Mouse (Mus musculus): ENCODE measurements around the gene Gpr156. TPM values are rescaled to one million over a fixed set of nuclear protein-coding genes. Genes with fewer than 3 reads are reported as not detected.

Gpr156 gene
- total and polyA plus RNA-seq, 3 experiments, result 0.05 TPM; not detected in 2

DNA sequence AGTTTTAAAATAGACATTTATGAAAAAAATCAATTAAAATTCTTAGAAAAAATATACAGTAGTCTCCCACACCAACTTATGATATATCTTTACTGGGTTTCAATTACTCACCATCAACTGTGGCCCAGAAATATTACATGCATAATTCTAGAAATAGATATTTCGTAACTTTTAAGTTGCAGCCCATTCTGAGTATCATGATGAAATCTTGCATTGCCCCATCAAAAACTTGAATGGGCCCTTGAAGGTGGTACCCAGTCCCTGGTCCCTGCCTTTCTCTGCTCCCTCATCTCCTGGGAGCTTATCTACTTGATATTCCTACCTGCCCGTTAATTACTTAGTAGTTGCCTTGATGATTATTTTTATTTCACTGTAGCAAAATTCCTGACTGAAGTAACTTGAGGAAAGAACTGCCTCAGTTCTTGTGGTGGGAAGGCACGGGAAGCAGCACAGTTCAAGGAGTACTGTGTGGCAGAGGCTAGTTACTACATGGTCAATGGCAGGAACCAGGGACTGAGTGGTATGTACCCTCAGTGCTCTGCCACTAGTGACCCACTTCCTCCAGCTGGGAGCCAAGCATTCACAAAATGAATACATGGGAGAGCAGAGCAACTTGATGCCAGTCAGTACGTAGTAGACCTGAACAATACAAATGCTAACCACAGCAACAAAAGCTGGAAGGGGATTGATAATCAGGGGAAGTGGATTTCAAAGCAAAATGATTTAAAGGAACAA is 41.6 kb upstream of the Gpr156 start:
- no peaks in the 10 kb centered on the region for H3K9me3 ChIP-seq (replicated peaks)
- ATAC-seq (ENCODE audit: extremely low read depth, insufficient number of reproducible peaks, low FRiP score, poor library complexity, severe bottlenecking), result no peak
- H3K4me3 ChIP-seq (ENCODE audit: low read depth, low read length), result no peak overlapping the region
- no peak for DNase-seq (ENCODE audit: low spot score)
- no peaks in the 10 kb centered on the region for H3K27me3 ChIP-seq (ENCODE audit: insufficient read depth, low read length)
- TF ChIP-seq GATA1 (IDR thresholded peaks at IDR 0.05; ENCODE audit: borderline replicate concordance, low read length) (no peak), CTCF (IDR thresholded peaks at IDR 0.05; ENCODE audit: low read depth, low read length) (no peak), TAL1 (conservative IDR thresholded peaks at IDR 0.05; ENCODE audit: low read depth, low read length) (no peak), POLR2AphosphoS5 (IDR thresholded peaks at IDR 0.05; ENCODE audit: insufficient replicate concordance, low read depth, low read length) (no peak), GATA2 (IDR thresholded peaks at IDR 0.05; ENCODE audit: borderline replicate concordance, low read depth, low read length) (no peak)
- H3K36me3 ChIP-seq (replicated peaks), result peaks cover 61% of the 10 kb centered on the region
- H3K4me1 ChIP-seq (ENCODE audit: insufficient read depth, low read depth, low read length), result peaks cover 35% of the 10 kb centered on the region

DNA sequence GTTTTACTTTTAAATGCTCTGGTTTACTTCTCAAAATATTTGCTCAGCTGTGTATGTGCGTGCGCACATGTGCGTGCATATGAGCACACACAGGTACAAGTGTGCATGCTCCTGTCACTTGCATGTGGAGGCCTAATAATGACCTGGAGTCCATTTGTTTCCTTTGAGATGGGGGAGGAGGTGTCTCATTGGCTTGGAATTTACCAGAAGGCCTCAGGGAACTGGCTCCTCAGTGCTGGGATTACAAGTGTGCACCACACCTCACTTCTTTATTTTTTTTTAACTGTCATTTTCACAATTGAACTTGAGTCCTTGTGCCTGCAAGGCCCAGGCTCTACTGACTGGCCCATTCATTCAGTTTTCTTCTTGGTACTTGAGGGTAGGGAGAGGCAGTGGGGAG is 38.9 kb upstream of the Gpr156 start:
- H3K4me1 ChIP-seq (ENCODE audit: insufficient read depth, low read depth, low read length), result peaks cover 17% of the 10 kb centered on the region
- DNase-seq (ENCODE audit: low spot score) (no peak), ATAC-seq (ENCODE audit: extremely low read depth, insufficient number of reproducible peaks, low FRiP score, poor library complexity, severe bottlenecking) (no peak)
- H3K4me3 ChIP-seq (ENCODE audit: low read depth, low read length), result no peak overlapping the region
- peaks cover 70% of the 10 kb centered on the region for H3K36me3 ChIP-seq (replicated peaks)
- no peaks in the 10 kb centered on the region for H3K27me3 ChIP-seq (ENCODE audit: insufficient read depth, low read length)
- H3K9me3 ChIP-seq (replicated peaks), result no peaks in the 10 kb centered on the region
- TF ChIP-seq POLR2AphosphoS5 (IDR thresholded peaks at IDR 0.05; ENCODE audit: insufficient replicate concordance, low read depth, low read length) (no peak), GATA1 (IDR thresholded peaks at IDR 0.05; ENCODE audit: borderline replicate concordance, low read length) (no peak), GATA2 (IDR thresholded peaks at IDR 0.05; ENCODE audit: borderline replicate concordance, low read depth, low read length) (no peak), TAL1 (conservative IDR thresholded peaks at IDR 0.05; ENCODE audit: low read depth, low read length) (no peak), CTCF (IDR thresholded peaks at IDR 0.05; ENCODE audit: low read depth, low read length) (no peak)

DNA sequence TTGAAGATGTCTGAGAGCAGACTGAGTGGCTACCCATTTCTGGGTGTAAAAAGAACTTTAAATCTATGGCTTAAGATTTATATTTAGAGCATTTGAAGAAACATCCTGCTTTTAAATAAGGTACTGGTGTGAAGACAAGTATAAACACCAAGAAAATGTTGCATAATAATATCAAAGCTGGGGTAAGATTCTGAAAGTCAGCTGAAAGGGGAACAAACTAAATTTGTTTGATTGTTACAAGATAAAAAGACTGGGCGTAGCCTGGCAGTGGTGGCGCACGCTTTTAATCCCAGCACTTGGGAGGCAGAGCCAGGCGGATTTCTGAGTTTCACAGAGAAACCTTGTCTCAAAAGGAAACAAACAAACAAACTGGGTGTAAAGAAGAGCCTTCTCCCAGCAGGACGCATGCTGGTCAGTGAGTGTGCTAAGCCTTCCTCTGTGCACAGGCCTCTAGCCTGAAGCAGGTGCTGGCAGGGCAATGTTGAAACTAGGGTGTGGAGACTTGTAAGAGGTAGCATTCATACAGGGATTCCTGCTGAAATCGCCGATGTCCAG is 37.3 kb upstream of the Gpr156 start:
- H3K36me3 ChIP-seq (replicated peaks), result peaks cover 79% of the 10 kb centered on the region
- H3K4me1 ChIP-seq (ENCODE audit: insufficient read depth, low read depth, low read length), result peaks cover 15% of the 10 kb centered on the region
- no peak overlapping the region for H3K4me3 ChIP-seq (ENCODE audit: low read depth, low read length)
- no peak for ATAC-seq (ENCODE audit: extremely low read depth, insufficient number of reproducible peaks, low FRiP score, poor library complexity, severe bottlenecking)
- DNase-seq (ENCODE audit: low spot score), result no peak
- no peaks in the 10 kb centered on the region for H3K27me3 ChIP-seq (ENCODE audit: insufficient read depth, low read length)
- no peaks in the 10 kb centered on the region for H3K9me3 ChIP-seq (replicated peaks)
- TF ChIP-seq POLR2AphosphoS5 (IDR thresholded peaks at IDR 0.05; ENCODE audit: insufficient replicate concordance, low read depth, low read length), result no peak

DNA sequence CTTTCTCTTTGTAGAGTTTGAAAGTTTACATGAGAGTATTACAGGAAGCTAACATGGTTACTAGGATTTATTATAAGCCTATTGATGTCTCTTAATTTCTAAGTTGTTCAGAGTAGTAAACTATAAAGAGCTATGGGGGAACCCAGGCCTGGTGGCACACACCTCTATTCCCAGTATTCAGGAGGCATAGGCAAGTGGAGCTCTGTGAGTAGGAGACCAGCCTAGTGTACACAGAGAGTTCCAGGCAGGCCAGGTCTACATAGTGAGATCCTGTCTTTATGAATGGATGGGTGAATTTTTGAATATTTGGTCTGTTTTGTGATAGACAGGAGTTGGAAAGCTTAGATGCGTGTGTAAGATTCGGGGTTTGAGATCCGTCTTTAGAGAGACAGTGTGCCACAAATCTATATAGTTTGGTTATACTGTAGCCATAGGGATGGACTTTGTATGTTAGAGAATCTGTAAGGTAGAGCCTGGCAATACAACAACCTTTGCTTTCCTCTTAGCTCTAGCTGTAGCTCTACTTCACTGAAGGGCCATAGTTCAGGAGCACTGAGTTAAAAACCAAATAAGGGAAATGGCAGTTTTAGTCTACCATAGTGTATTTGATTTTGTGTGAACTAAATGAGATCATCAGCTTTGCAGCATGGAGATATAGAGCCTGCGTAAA is 36.4 kb upstream of the Gpr156 start:
- peaks cover 13% of the 10 kb centered on the region for H3K4me1 ChIP-seq (ENCODE audit: insufficient read depth, low read depth, low read length)
- no peaks in the 10 kb centered on the region for H3K27me3 ChIP-seq (ENCODE audit: insufficient read depth, low read length)
- ATAC-seq (ENCODE audit: extremely low read depth, insufficient number of reproducible peaks, low FRiP score, poor library complexity, severe bottlenecking) (no peak), DNase-seq (ENCODE audit: low spot score) (no peak)
- H3K36me3 ChIP-seq (replicated peaks), result peaks cover 78% of the 10 kb centered on the region
- H3K4me3 ChIP-seq (ENCODE audit: low read depth, low read length), result no peak overlapping the region
- TF ChIP-seq GATA1 (IDR thresholded peaks at IDR 0.05; ENCODE audit: borderline replicate concordance, low read length) (no peak), POLR2AphosphoS5 (IDR thresholded peaks at IDR 0.05; ENCODE audit: insufficient replicate concordance, low read depth, low read length) (no peak), CTCF (IDR thresholded peaks at IDR 0.05; ENCODE audit: low read depth, low read length) (no peak), TAL1 (conservative IDR thresholded peaks at IDR 0.05; ENCODE audit: low read depth, low read length) (no peak), GATA2 (IDR thresholded peaks at IDR 0.05; ENCODE audit: borderline replicate concordance, low read depth, low read length) (no peak)
- no peaks in the 10 kb centered on the region for H3K9me3 ChIP-seq (replicated peaks)

DNA sequence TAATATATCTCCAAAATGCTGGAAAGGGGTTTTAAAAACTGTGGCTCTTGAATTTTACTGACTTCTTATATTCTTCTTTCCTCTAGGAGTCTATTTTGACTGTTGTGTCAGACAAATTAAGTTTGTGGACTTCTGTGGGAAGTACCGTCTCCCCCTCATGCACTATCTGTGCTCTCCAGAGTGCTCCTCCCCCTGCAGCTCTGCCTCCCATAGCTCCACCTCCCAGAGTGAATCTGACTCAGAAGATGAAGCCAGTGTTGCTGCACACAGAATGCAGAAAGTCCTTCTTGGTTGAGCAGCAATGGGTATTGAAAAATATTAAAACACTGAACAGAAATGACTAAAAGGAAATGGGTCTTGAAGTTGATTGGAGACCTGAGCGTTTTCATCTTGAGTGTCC is 35.1 kb upstream of the Gpr156 start:
- Histone ChIP-seq H3K36me3 (replicated peaks) (peaks cover 77% of the 10 kb centered on the region), H3K9me3 (replicated peaks) (no peaks in the 10 kb centered on the region), H3K27me3 (ENCODE audit: insufficient read depth, low read length) (no peaks in the 10 kb centered on the region), H3K4me1 (ENCODE audit: insufficient read depth, low read depth, low read length) (peaks cover 12% of the 10 kb centered on the region), H3K4me3 (ENCODE audit: low read depth, low read length) (no peak overlapping the region)
- no peak for ATAC-seq (ENCODE audit: extremely low read depth, insufficient number of reproducible peaks, low FRiP score, poor library complexity, severe bottlenecking)
- DNase-seq (ENCODE audit: low spot score), result no peak
- TF ChIP-seq TAL1 (conservative IDR thresholded peaks at IDR 0.05; ENCODE audit: low read depth, low read length), result no peak
- no peak for TF ChIP-seq CTCF (IDR thresholded peaks at IDR 0.05; ENCODE audit: low read depth, low read length)
- TF ChIP-seq POLR2AphosphoS5 (IDR thresholded peaks at IDR 0.05; ENCODE audit: insufficient replicate concordance, low read depth, low read length), result no peak
- no peak for TF ChIP-seq GATA2 (IDR thresholded peaks at IDR 0.05; ENCODE audit: borderline replicate concordance, low read depth, low read length)
- no peak for TF ChIP-seq GATA1 (IDR thresholded peaks at IDR 0.05; ENCODE audit: borderline replicate concordance, low read length)

DNA sequence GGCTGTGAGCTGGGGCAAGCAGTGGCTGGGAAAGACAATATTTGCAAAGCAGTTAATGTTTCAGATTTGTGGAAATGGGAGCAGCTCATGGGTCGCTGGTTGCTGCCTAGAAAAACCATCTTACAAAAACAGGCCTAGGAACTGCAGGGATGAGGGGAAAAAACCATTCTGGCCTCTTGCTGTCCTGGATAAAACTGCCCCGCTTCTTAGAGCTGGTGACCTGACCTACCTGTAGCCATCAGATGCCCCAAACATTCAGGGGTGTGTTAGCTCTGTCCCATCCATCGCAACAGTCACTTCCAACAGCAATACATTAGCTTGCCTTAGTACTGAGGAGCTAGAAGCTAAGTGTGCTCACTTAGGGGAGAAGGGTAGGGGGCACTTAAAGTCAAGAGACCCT is 27.3 kb upstream of the Gpr156 start:
- DNase-seq (ENCODE audit: low spot score) (no peak), ATAC-seq (ENCODE audit: extremely low read depth, insufficient number of reproducible peaks, low FRiP score, poor library complexity, severe bottlenecking) (no peak)
- H3K27me3 ChIP-seq (ENCODE audit: insufficient read depth, low read length), result no peaks in the 10 kb centered on the region
- no peak overlapping the region for H3K4me3 ChIP-seq (ENCODE audit: low read depth, low read length)
- peaks cover 9% of the 10 kb centered on the region for H3K4me1 ChIP-seq (ENCODE audit: insufficient read depth, low read depth, low read length)
- no peak for TF ChIP-seq POLR2AphosphoS5 (IDR thresholded peaks at IDR 0.05; ENCODE audit: insufficient replicate concordance, low read depth, low read length)
- no peak for TF ChIP-seq TAL1 (conservative IDR thresholded peaks at IDR 0.05; ENCODE audit: low read depth, low read length)
- no peak for TF ChIP-seq CTCF (IDR thresholded peaks at IDR 0.05; ENCODE audit: low read depth, low read length)
- no peak for TF ChIP-seq GATA2 (IDR thresholded peaks at IDR 0.05; ENCODE audit: borderline replicate concordance, low read depth, low read length)
- TF ChIP-seq GATA1 (IDR thresholded peaks at IDR 0.05; ENCODE audit: borderline replicate concordance, low read length), result no peak
- no peaks in the 10 kb centered on the region for H3K9me3 ChIP-seq (replicated peaks)
- H3K36me3 ChIP-seq (replicated peaks), result peaks cover 13% of the 10 kb centered on the region
